Mouse (Mus musculus) cerebellum, adult 2 months (tissue): ENCODE measurements around the gene Rad50. TPM values are rescaled to one million over a fixed set of nuclear protein-coding genes. Genes with fewer than 3 reads are reported as not detected.

Experiments used
- DNase-seq, 2 experiments: peaks; one replicate each; pipeline ENCODE4 v3.0.0; 2021
- H3K27ac ChIP-seq: fragments of 200-500 bp; 2 replicates; pipeline ENCODE4 v1.5.1; 2012; ENCODE audit warnings: low read length, control low read depth, inconsistent platforms; ENCODE audit not compliant: insufficient read depth
- H3K27me3 ChIP-seq: fragments of 200-500 bp; 2 replicates; pipeline ENCODE4 v1.6.1; 2012; ENCODE audit warnings: inconsistent platforms, mild to moderate bottlenecking, low read length, moderate library complexity; ENCODE audit not compliant: control insufficient read depth, insufficient read depth
- H3K4me1 ChIP-seq: fragments of 200-500 bp; 2 replicates; pipeline ENCODE4 v1.6.1; 2011; ENCODE audit warnings: low read length; ENCODE audit not compliant: control insufficient read depth, insufficient read depth
- H3K4me3 ChIP-seq: fragments of 200-500 bp; replicated peaks from 2 replicates; pipeline ENCODE3; 2011; ENCODE audit warnings: mild to moderate bottlenecking, low read depth, low read length, control low read depth; ENCODE audit not compliant: insufficient read depth
- CTCF ChIP-seq: fragments of 200-500 bp; IDR thresholded peaks from 2 replicates; pipeline ENCODE4 v1.5.1; 2011; ENCODE audit warnings: low read depth, mild to moderate bottlenecking, control low read depth, low read length, moderate library complexity, borderline replicate concordance; ENCODE audit not compliant: insufficient read depth
- POLR2A ChIP-seq: fragments of 200-500 bp; IDR thresholded peaks from 2 replicates; pipeline ENCODE4 v1.6.1; 2011; ENCODE audit warnings: low read length, control low read depth, borderline replicate concordance; ENCODE audit not compliant: insufficient read depth
- WGBS: fragments of 180-500 bp; shearing (Covaris S2); methylation state at CpG from one replicate; pipeline ENCODE4 v1.1.7; 2018; 5-methylcytosine and 5-hydroxymethylcytosine counted together
- polyA plus RNA-seq: library from polyadenylated mRNA; depleted of rRNA; stranded (reverse); fragments of >200 nt; gene quantifications from 2 replicates; pipeline ENCODE4 v1.2.3, GENCODE M21; 2012

Rad50 gene
- polyA plus RNA-seq, 1 experiment, result 5.4 TPM

GRCm38 (mm10) chr11:53656558-53657202, 50.4 kb downstream of the Rad50 start:
- WGBS, result 90% methylated on average over 9 of the region's 9 CpGs
- TF ChIP-seq POLR2A, result no peak
- TF ChIP-seq CTCF, result no peak
- Histone ChIP-seq H3K4me3 (no peak overlapping the region), H3K4me1 (no peaks in the 10 kb centered on the region), H3K27ac (no peak overlapping the region), H3K27me3 (no peaks in the 10 kb centered on the region)
- no peak for DNase-seq

GRCm38 (mm10) chr11:53655043-53655442, 52.1 kb downstream of the Rad50 start:
- WGBS, result 89% methylated on average over 5 of the region's 5 CpGs
- no peak for DNase-seq
- Histone ChIP-seq H3K4me3 (no peak overlapping the region), H3K27ac (no peak overlapping the region), H3K27me3 (no peaks in the 10 kb centered on the region), H3K4me1 (no peaks in the 10 kb centered on the region)
- TF ChIP-seq POLR2A (no peak), CTCF (no peak)

GRCm38 (mm10) chr11:53652427-53652826, 54.7 kb downstream of the Rad50 start:
- Histone ChIP-seq H3K4me3 (no peak overlapping the region), H3K27me3 (no peaks in the 10 kb centered on the region), H3K27ac (no peak overlapping the region), H3K4me1 (no peaks in the 10 kb centered on the region)
- WGBS, result 90% methylated on average over 2 of the region's 2 CpGs
- TF ChIP-seq POLR2A, result no peak
- no peak for TF ChIP-seq CTCF
- DNase-seq, result no peak

- H3K27ac ChIP-seq, result no peak overlapping the region
- no peak overlapping the region for H3K4me3 ChIP-seq
- 93% methylated on average over 4 of the region's 4 CpGs for WGBS
- H3K4me1 ChIP-seq, result no peaks in the 10 kb centered on the region
- TF ChIP-seq POLR2A, result no peak
- no peak for TF ChIP-seq CTCF
- no peak for DNase-seq
- H3K27me3 ChIP-seq, result no peaks in the 10 kb centered on the region
Observed at GRCm38 (mm10) chr11:53651441-53651840, 55.7 kb downstream of the Rad50 start.

GRCm38 (mm10) chr11:53644017-53644416, 63.1 kb downstream of the Rad50 start:
- WGBS, result 64% methylated on average over 5 of the region's 5 CpGs
- H3K4me1 ChIP-seq, result no peaks in the 10 kb centered on the region
- no peak for DNase-seq
- TF ChIP-seq POLR2A (no peak), CTCF (no peak)
- no peaks in the 10 kb centered on the region for H3K27me3 ChIP-seq
- H3K4me3 ChIP-seq, result no peak overlapping the region
- no peak overlapping the region for H3K27ac ChIP-seq

GRCm38 (mm10) chr11:53642744-53643279, 64.3 kb downstream of the Rad50 start:
- Histone ChIP-seq H3K27ac (no peak overlapping the region), H3K4me3 (no peak overlapping the region), H3K4me1 (no peaks in the 10 kb centered on the region), H3K27me3 (no peaks in the 10 kb centered on the region)
- TF ChIP-seq CTCF, result peak; percentile 16; the same call in 1 of the 2 replicates
- TF ChIP-seq POLR2A, result no peak
- WGBS, result 78% methylated on average over 12 of the region's 12 CpGs
- no peak for DNase-seq

- Histone ChIP-seq H3K27ac (no peak overlapping the region), H3K4me1 (no peaks in the 10 kb centered on the region), H3K4me3 (no peak overlapping the region), H3K27me3 (no peaks in the 10 kb centered on the region)
- DNase-seq, result no peak
- TF ChIP-seq POLR2A, result no peak
- TF ChIP-seq CTCF, result no peak
- WGBS, result 79% methylated on average over 10 of the region's 10 CpGs
Observed at GRCm38 (mm10) chr11:53637803-53638260, 69.3 kb downstream of the Rad50 start.
